Mouse (Mus musculus) thymus, adult 2 months (tissue): Measurements from ENCODE around the gene Sgcb. TPM values are rescaled to one million over a fixed set of nuclear protein-coding genes. Genes with fewer than 3 reads are reported as not detected.

Experiments
- DNase-seq: peaks from one replicate; pipeline ENCODE4 v3.0.0; 2021
- H3K27ac ChIP-seq: fragments of 200-500 bp; 2 replicates; pipeline ENCODE4 v1.5.1; 2012; ENCODE audit warnings: low read length, control low read depth; ENCODE audit not compliant: control insufficient read depth, insufficient read depth
- H3K27me3 ChIP-seq: fragments of 200-500 bp; 2 replicates; pipeline ENCODE4 v1.6.1; 2012; ENCODE audit warnings: mild to moderate bottlenecking, low read length, moderate library complexity, mixed read lengths; ENCODE audit not compliant: control insufficient read depth, insufficient read depth
- H3K36me3 ChIP-seq: fragments of 200-500 bp; 2 replicates; pipeline ENCODE4 v1.6.1; 2012; ENCODE audit warnings: mild to moderate bottlenecking, low read length, moderate library complexity; ENCODE audit not compliant: control insufficient read depth, insufficient read depth
- H3K4me1 ChIP-seq: fragments of 200-500 bp; replicated peaks from 2 replicates; pipeline ENCODE4 v1.6.1; 2012; ENCODE audit warnings: low read length; ENCODE audit not compliant: control insufficient read depth, insufficient read depth
- H3K4me3 ChIP-seq: fragments of 200-500 bp; 2 replicates; pipeline ENCODE4 v1.5.1; 2012; ENCODE audit warnings: mild to moderate bottlenecking, low read length, control low read depth, moderate library complexity; ENCODE audit not compliant: control insufficient read depth, insufficient read depth
- CTCF ChIP-seq: fragments of 200-500 bp; IDR thresholded peaks from 2 replicates; pipeline ENCODE4 v1.5.1; 2012; ENCODE audit warnings: mild to moderate bottlenecking, control low read depth, low read length, moderate library complexity, borderline replicate concordance; ENCODE audit not compliant: control insufficient read depth, poor library complexity, insufficient read depth; ENCODE audit errors: extremely low read depth
- POLR2A ChIP-seq: fragments of 200-500 bp; IDR thresholded peaks from 2 replicates; pipeline ENCODE4 v1.6.1; 2012; ENCODE audit warnings: mild to moderate bottlenecking, low read length, control low read depth, moderate library complexity; ENCODE audit not compliant: control insufficient read depth, poor library complexity, insufficient read depth; ENCODE audit errors: extremely low read depth
- WGBS: fragments of 180-500 bp; shearing (Covaris S2); methylation state at CpG from one replicate; pipeline ENCODE4 v1.1.7; 2018; 5-methylcytosine and 5-hydroxymethylcytosine counted together
- polyA plus RNA-seq: library from polyadenylated mRNA; depleted of rRNA; stranded (reverse); fragments of >200 nt; gene quantifications from 2 replicates; pipeline ENCODE4 v1.2.3, GENCODE M21; 2012

Gene Sgcb
- polyA plus RNA-seq, 1 experiment = 8.9 TPM

GRCm38 (mm10) chr5:73633141-73633540, 14.4 kb downstream of the Sgcb start:
- peak; percentile 76 for DNase-seq
- Histone ChIP-seq H3K36me3 (0 out of 2 replicates have a peak, but pooled peaks cover 4% of the 10 kb centered on the region), H3K4me3 (no peak overlapping the region), H3K27me3 (no peaks in the 10 kb centered on the region), H3K4me1 (peaks cover 11% of the 10 kb centered on the region), H3K27ac (no peak overlapping the region)
- WGBS = 61% methylated on average over 8 of the region's 8 CpGs
- no peak for TF ChIP-seq POLR2A
- 0 out of 2 replicates have a peak, but pooled peaks have one; percentile 58 for TF ChIP-seq CTCF

GRCm38 (mm10) chr5:73632291-73632690, 15.3 kb downstream of the Sgcb start, which contains the start of gene Lrrc66:
TSS of gene Lrrc66 (minus strand) at chr5:73632526.
- Histone ChIP-seq H3K4me3 (no peak within 1 kb of the TSS), H3K4me1 (peaks cover 11% of the 10 kb centered on the region), H3K36me3 (0 out of 2 replicates have a peak, but pooled peaks cover 4% of the 10 kb centered on the region), H3K27me3 (no peaks in the 10 kb centered on the region), H3K27ac (no peak within 1 kb of the TSS)
- 91% methylated on average over 8 of the region's 8 CpGs for WGBS
- DNase-seq = no peak
- TF ChIP-seq POLR2A (no peak), CTCF (no peak)

GRCm38 (mm10) chr5:73631001-73631558, 16.5 kb downstream of the Sgcb start:
- no peak overlapping the region for H3K4me3 ChIP-seq
- H3K4me1 ChIP-seq = peaks cover 11% of the 10 kb centered on the region
- 75% methylated on average over 10 of the region's 10 CpGs for WGBS
- TF ChIP-seq POLR2A (no peak), CTCF (no peak)
- H3K36me3 ChIP-seq = 0 out of 2 replicates have a peak, but pooled peaks cover 4% of the 10 kb centered on the region
- no peaks in the 10 kb centered on the region for H3K27me3 ChIP-seq
- DNase-seq = no peak
- no peak overlapping the region for H3K27ac ChIP-seq

GRCm38 (mm10) chr5:73630141-73630540, 17.4 kb downstream of the Sgcb start:
- DNase-seq = peak; percentile 20
- peaks cover 11% of the 10 kb centered on the region for H3K4me1 ChIP-seq
- no peak overlapping the region for H3K4me3 ChIP-seq
- WGBS = 9% methylated on average over 5 of the region's 5 CpGs
- TF ChIP-seq POLR2A (no peak), CTCF (no peak)
- H3K27ac ChIP-seq = no peak overlapping the region
- no peaks in the 10 kb centered on the region for H3K27me3 ChIP-seq
- 0 out of 2 replicates have a peak, but pooled peaks cover 4% of the 10 kb centered on the region for H3K36me3 ChIP-seq

- WGBS = 95% methylated on average over 15 of the region's 15 CpGs
- H3K4me1 ChIP-seq = peaks cover 11% of the 10 kb centered on the region
- H3K27ac ChIP-seq = no peak overlapping the region
- no peaks in the 10 kb centered on the region for H3K36me3 ChIP-seq
- H3K27me3 ChIP-seq = no peaks in the 10 kb centered on the region
- TF ChIP-seq POLR2A = no peak
- TF ChIP-seq CTCF = no peak
- no peak for DNase-seq
- no peak overlapping the region for H3K4me3 ChIP-seq
Observed at GRCm38 (mm10) chr5:73627991-73628390, 19.6 kb downstream of the Sgcb start.

- WGBS = 94% methylated on average over 4 of the region's 4 CpGs
- Histone ChIP-seq H3K27me3 (no peaks in the 10 kb centered on the region), H3K36me3 (no peaks in the 10 kb centered on the region), H3K27ac (no peak overlapping the region), H3K4me3 (no peak overlapping the region), H3K4me1 (peaks cover 11% of the 10 kb centered on the region)
- TF ChIP-seq CTCF = no peak
- no peak for TF ChIP-seq POLR2A
- no peak for DNase-seq
Observed at GRCm38 (mm10) chr5:73627559-73627958, 20.0 kb downstream of the Sgcb start.
